Mouse (Mus musculus) midbrain, postnatal 0 days (tissue): ENCODE measurements around the gene Abca1. TPM values are rescaled to one million over a fixed set of nuclear protein-coding genes. Genes with fewer than 3 reads are reported as not detected.
A peak's percentile ranks its signal among the peaks of the same experiment; 100 is the strongest.

ENCODE experiments used
- ATAC-seq: fragments of 200-750 bp; cut with Nextera tagmentation; 2 replicates; pipeline ENCODE4 v1.8.0; 2017; ENCODE audit warnings: moderate number of reproducible peaks, mild to moderate bottlenecking, moderate TSS enrichment, moderate library complexity; ENCODE audit not compliant: low FRiP score
- DNase-seq: peaks from one replicate; pipeline ENCODE4 v3.0.0-alpha.2; 2015; ENCODE audit warnings: low spot score
- H3K27ac ChIP-seq: fragments of 300-500 bp; sonication (generic); 2 replicates; pipeline ENCODE4 v1.5.1; 2014; ENCODE audit warnings: low read depth, mild to moderate bottlenecking, low read length, mixed read lengths
- H3K27me3 ChIP-seq: fragments of 300-500 bp; sonication (generic); 2 replicates; pipeline ENCODE4 v1.6.1; 2014; ENCODE audit warnings: low read length, control low read depth, mixed read lengths; ENCODE audit not compliant: insufficient read depth
- H3K36me3 ChIP-seq: fragments of 300-500 bp; sonication (generic); 2 replicates; pipeline ENCODE4 v1.6.1; 2014; ENCODE audit warnings: low read length, control low read depth, mixed read lengths; ENCODE audit not compliant: insufficient read depth
- H3K4me1 ChIP-seq: fragments of 300-500 bp; sonication (generic); 2 replicates; pipeline ENCODE4 v1.6.1; 2014; ENCODE audit warnings: mild to moderate bottlenecking, control low read depth, antibody characterized with exemption, low read length, mixed read lengths; ENCODE audit not compliant: insufficient read depth
- H3K4me2 ChIP-seq: fragments of 300-500 bp; sonication (generic); 2 replicates; pipeline ENCODE4 v1.6.1; 2014; ENCODE audit warnings: low read depth, mild to moderate bottlenecking, low read length, mixed read lengths; ENCODE audit not compliant: poor library complexity, severe bottlenecking
- H3K4me3 ChIP-seq: fragments of 300-500 bp; sonication (generic); 2 replicates; pipeline ENCODE4 v1.5.1; 2014; ENCODE audit warnings: low read depth, mild to moderate bottlenecking, low read length, moderate library complexity
- H3K9ac ChIP-seq: fragments of 300-500 bp; sonication (generic); replicated peaks from 2 replicates; pipeline ENCODE4 v1.6.1; 2014; ENCODE audit warnings: mild to moderate bottlenecking, low read length, moderate library complexity, mixed read lengths; ENCODE audit not compliant: poor library complexity, severe bottlenecking
- H3K9me3 ChIP-seq: fragments of 300-500 bp; sonication (generic); 2 replicates; pipeline ENCODE4 v1.6.1; 2016; ENCODE audit warnings: low read length, control low read depth
- CTCF ChIP-seq: IDR thresholded peaks from 2 replicates; pipeline ENCODE4 v1.5.1; 2016; ENCODE audit warnings: antibody characterized with exemption, mild to moderate bottlenecking
- WGBS: fragments of 180-500 bp; shearing (Covaris S2); extraction: QIAGEN DNeasy Blood & Tissue Kit; methylation state at CpG from one replicate; pipeline ENCODE4 v1.1.7; 2014; 5-methylcytosine and 5-hydroxymethylcytosine counted together
- polyA plus RNA-seq: library from polyadenylated mRNA; unstranded; fragments of >200 nt; fragmentation: Nextera tagmentation; extraction: Ambion mirVana; gene quantifications from 2 replicates; pipeline ENCODE4 v1.2.1, GENCODE M21; 2015
- total RNA-seq: library from RNA; depleted of rRNA; stranded (reverse); fragments of >200 nt; gene quantifications from 2 replicates; pipeline ENCODE4 v1.2.3, GENCODE M21; 2014; rRNA removed

Abca1 gene
- total RNA-seq (49.2 and 63.5 TPM in 2 replicates), polyA plus RNA-seq (8.0 and 8.6 TPM in 2 replicates)

DNA sequence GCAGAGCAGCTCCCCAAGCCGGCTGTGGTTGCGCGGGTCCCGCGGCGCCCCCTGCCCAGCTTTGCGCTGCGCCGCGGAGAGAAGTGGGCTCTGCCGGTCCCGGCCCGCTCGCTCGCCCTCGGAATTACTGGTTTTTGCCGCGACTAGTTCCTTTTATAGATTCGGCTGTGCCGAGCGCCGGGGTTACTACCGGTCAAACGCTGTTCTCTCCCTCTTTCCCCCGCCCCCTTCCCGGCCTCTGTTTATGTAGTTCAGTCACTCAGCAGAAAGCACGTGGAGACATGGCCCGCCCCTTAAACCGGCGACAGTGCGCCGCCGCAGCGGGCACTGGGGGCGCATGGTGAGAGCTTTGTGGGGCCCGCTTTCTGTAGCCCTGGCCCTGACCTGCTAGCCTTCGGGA, at the start of gene Abca1:
Gene Abca1, minus strand, starts transcription at position 129 of the 400 bp plus-strand sequence.
- Histone ChIP-seq H3K4me3 (peak within 1 kb of the TSS; percentile 64), H3K36me3 (no peaks in the 10 kb centered on the region), H3K4me2 (peak within 1 kb of the TSS; percentile 95), H3K9ac (peak within 1 kb of the TSS; percentile 60), H3K27ac (peak within 1 kb of the TSS; percentile 73), H3K9me3 (no peaks in the 10 kb centered on the region), H3K27me3 (no peaks in the 10 kb centered on the region), H3K4me1 (peaks cover 8% of the 10 kb centered on the region; the same call in 1 of the 2 replicates)
- 0% methylated on average over 37 of the region's 37 CpGs for WGBS
- ATAC-seq, result peak; percentile 93
- DNase-seq, result peak; percentile 95
- peak; percentile 34 for TF ChIP-seq CTCF

DNA sequence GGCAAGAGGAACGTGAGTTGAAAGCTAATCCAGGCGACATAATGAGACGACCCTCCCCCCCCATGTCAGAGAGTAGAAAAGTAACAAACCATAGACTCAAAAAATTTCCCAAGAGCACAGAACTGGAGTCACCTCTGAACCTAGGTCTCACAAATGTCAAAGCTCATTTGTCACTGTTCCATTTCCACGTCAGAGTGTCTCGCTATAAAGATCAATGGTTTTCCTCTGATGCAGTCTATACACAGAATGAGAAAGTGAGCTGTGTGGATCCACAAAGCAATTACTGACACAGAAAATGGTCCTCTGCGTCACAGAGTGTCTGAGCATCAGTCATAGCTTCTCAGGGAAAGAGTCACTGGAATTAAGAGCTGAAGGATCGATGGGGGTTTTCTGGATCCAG, 44.8 kb upstream of the Abca1 start:
- H3K4me2 ChIP-seq, result no peak overlapping the region
- H3K4me1 ChIP-seq, result no peaks in the 10 kb centered on the region
- WGBS, result 73% methylated on average over 7 of the region's 7 CpGs
- DNase-seq (no peak), ATAC-seq (no peak)
- no peaks in the 10 kb centered on the region for H3K9me3 ChIP-seq
- H3K9ac ChIP-seq, result no peak overlapping the region
- no peaks in the 10 kb centered on the region for H3K36me3 ChIP-seq
- no peak overlapping the region for H3K27ac ChIP-seq
- no peak overlapping the region for H3K4me3 ChIP-seq
- TF ChIP-seq CTCF, result no peak
- no peaks in the 10 kb centered on the region for H3K27me3 ChIP-seq

DNA sequence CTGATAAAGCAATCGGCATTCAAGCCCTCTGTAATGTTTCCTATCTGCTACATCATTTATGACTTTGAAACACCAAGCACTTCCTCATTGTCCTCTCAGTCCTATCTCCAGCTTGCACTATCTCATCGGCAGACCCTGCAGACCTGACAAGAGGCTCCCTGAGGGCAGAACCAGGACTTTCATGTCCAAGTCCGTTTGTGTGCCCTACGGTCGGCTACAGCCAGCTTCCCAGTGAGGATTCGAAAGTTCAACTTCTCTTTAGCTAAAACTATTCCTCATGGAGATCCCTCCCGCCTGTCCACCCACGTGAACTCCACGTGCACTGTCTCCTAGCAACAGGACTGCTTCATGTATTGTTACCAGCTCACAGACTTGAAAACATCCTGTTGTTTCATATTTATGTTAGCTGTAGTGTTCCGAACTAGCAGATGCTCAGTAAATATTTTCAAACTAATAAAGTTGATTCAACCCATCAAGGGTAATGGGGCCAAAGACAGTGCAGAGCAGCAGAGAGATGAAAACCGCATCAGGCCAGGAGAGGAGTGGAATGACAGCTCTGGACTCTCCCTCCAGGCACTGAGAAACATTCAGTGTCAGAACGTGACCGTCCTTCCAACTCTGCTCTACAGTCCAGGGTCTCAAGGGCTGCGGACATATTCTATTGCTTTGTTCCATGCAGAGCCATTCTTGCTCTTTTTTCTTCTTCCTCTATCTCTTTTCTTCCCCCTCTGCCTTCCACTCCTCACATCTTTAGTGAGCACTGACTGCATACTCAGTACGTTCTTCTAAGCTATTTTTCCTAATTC, 44.1 kb upstream of the Abca1 start:
- Histone ChIP-seq H3K4me3 (no peak overlapping the region), H3K9me3 (no peaks in the 10 kb centered on the region), H3K9ac (no peak overlapping the region), H3K4me2 (no peak overlapping the region), H3K36me3 (no peaks in the 10 kb centered on the region), H3K27ac (no peak overlapping the region), H3K27me3 (no peaks in the 10 kb centered on the region), H3K4me1 (no peaks in the 10 kb centered on the region)
- WGBS, result 65% methylated on average over 15 of the region's 15 CpGs
- DNase-seq, result peak; percentile 45
- ATAC-seq, result 0 out of 2 replicates have a peak, but pooled peaks have one; percentile 49
- TF ChIP-seq CTCF, result no peak

DNA sequence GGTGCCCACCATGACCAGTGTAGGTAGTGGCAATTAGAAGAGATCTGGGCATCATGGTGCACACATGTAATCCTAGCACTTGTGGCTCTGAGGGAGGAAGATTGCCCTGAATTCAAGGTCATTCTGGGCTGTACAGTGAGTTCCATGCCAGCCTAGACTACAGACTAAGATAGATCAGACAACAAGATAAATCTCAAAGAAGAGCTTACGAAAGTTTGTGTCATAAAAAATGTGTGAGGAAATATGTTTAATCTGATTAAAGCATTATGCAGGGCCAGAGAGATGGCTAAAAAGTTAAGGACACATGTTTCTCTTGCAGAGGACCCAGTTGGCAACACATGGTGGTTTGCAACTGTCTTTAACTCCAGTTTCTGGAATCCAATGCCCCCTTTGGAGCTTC, 40.6 kb upstream of the Abca1 start:
- Histone ChIP-seq H3K4me2 (no peak overlapping the region), H3K9me3 (no peaks in the 10 kb centered on the region), H3K36me3 (no peaks in the 10 kb centered on the region), H3K27me3 (no peaks in the 10 kb centered on the region), H3K27ac (no peak overlapping the region), H3K4me3 (no peak overlapping the region), H3K4me1 (peaks cover 9% of the 10 kb centered on the region; the same call in 1 of the 2 replicates), H3K9ac (no peak overlapping the region)
- TF ChIP-seq CTCF, result no peak
- DNase-seq, result no peak
- no peak for ATAC-seq
- 96% methylated on average over 1 of the region's 1 CpGs for WGBS

DNA sequence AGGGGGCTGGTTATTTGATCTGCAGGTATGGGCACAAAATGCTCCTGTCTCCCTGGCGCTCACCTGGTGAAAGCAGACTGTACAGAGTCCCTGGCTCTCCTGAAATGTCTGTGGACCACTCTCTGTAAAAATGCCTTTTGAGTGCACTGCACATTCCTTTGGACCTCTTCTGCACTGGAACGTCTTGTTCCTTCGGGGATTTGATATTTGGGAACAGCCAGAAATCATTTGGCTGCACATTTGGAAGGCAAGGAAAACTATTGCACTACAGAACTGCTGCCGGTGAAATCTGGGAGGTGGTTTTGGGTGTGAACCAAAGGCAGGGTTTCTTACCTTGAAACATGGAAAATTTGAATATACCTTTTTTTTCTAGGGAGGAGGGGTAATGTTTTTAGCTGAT, 38.1 kb upstream of the Abca1 start:
- Histone ChIP-seq H3K4me2 (no peak overlapping the region), H3K4me3 (no peak overlapping the region), H3K27ac (no peak overlapping the region), H3K9ac (no peak overlapping the region), H3K36me3 (no peaks in the 10 kb centered on the region), H3K4me1 (peaks cover 9% of the 10 kb centered on the region; the same call in 1 of the 2 replicates), H3K9me3 (no peaks in the 10 kb centered on the region), H3K27me3 (no peaks in the 10 kb centered on the region)
- 89% methylated on average over 4 of the region's 4 CpGs for WGBS
- DNase-seq, result no peak
- TF ChIP-seq CTCF, result no peak
- ATAC-seq, result no peak

DNA sequence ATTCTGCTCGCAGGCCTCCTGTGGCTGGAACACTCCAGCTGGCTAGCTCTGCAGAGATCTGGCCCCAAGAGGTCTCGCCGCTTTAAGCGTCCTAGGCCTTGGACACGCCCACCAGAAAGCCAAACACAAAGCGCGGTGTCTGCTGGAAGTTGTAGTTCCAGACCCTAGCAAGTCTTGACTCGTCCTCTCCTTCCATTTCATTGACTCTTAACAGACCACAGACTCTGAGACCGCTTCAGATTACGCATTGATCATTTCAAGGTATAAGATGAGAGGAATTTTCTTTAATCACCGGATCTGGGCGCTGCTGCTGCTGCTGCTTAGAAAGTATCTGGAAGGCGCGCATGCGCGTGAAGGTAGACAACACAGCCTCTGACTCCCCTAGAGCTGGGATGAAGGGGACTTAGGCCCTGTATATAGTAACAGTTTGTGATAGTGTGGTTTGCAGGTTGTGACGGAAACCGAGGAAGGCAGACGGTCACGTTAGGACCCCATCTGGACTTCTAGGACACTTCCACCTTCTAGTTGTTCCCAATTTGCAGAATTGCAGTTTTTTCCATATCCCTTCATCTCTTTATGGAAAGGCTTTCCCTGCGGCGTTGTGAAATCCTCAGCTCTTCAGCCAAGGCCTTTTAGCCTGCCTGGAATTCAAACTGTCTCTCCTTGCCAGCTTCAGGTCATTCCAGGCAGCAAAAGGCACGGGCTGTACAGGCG, 36.5 kb upstream of the Abca1 start:
- ATAC-seq (peak; percentile 97), DNase-seq (peak; percentile 97)
- TF ChIP-seq CTCF, result peak; percentile 27; the same call in 1 of the 2 replicates
- Histone ChIP-seq H3K4me2 (peak overlapping the region; percentile 49), H3K4me1 (peaks cover 9% of the 10 kb centered on the region; the same call in 1 of the 2 replicates), H3K27me3 (no peaks in the 10 kb centered on the region), H3K27ac (peak overlapping the region; percentile 71), H3K9ac (0 out of 2 replicates have a peak overlapping the region, but pooled peaks have one; percentile 46), H3K9me3 (no peaks in the 10 kb centered on the region), H3K4me3 (peak overlapping the region; percentile 40), H3K36me3 (no peaks in the 10 kb centered on the region)
- WGBS, result 10% methylated on average over 24 of the region's 24 CpGs
